Mouse (Mus musculus): ENCODE measurements around the gene Yaf2.
"Not testable (repeated sequence)": the region's sequence is repeated elsewhere in the genome, so short reads cannot be mapped to it uniquely, and the experiment has no call there.

Gene Yaf2

DNA sequence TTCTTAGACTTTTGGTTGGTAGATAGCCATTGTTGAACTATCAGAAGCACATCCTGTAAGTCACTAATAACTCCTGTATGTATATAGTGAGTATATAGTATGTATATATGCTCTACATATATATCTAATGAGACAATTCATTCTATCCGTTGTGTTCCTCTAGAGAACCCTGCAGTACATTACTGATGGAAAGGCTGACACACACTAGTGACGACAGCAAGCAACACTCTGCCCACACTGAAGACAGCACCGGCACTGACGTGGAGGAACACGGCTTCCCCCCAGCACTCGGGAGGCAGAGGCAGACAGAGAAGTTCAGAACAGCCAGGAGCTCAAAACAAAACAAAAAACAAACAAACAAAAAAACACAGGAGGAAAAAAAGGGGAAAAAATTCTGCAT lies 84.3 kb downstream of the Yaf2 start:
- no peak for DNase-seq (ENCODE audit: low spot score)

DNA sequence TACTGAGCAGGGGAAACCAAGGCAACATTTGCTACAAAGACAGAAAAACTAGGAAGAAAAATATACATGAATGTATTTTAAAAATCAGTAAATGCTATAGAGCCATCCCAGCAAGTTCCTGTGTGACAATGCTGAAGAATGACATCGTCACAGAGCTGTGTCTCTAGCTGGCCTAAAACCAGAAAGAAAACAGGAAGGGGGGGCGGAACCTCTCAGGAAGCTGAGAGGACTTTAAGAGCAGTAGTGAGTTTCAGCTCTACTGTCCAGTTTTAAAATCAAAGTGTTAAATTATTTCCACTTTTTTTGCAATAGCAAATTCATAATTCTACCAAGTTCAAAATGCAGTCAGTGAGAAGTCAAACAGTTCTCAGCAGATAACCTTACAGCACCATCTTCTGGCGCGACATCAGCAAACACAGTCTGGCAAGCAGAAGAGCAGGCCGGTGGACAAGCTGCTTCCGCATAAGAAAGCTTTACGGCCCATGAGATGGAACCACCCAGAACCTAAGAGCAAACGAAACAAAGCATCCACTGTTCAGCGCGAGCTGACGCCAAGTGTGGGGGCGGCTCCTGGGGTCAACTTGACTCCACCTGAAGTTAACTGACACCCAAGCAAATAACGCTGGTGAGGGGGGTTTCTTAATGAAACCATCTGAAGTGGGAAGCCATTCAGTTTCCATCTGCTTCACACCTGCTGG lies 85.0 kb downstream of the Yaf2 start:
- DNase-seq (ENCODE audit: low spot score), result no peak

DNA sequence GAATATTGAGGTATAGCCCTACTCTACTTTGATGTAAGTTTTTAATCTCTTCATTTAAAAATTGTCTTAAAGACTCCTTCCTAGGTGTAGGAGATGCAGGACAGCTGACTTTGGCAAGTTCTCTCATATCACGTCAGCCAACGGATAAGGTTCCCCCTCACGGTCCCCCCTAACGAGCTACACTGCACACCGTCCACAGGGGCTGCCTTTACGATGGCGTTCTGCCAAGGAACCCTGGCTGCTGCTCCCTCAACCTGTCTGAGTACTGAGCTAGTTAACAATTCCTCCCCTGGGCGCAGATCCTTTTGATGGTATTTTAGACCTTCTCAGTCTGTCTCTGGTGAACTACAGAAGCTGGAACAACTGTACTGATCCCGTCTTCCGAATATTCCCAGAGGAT lies 93.5 kb downstream of the Yaf2 start:
- DNase-seq (ENCODE audit: low spot score), result no peak

- DNase-seq (ENCODE audit: low spot score), result not testable (repeated sequence)
These were observed 100.3 kb downstream of the Yaf2 start for GRCm38 (mm10) chr15:93236456-93236855.

Measured in urinary bladder, postnatal 10 days (tissue).